Mouse (Mus musculus) cortical plate, adult 2 months (tissue): ENCODE measurements at regions not wholly inside any gene's neighbourhood (a gene's known extent, or its start where the extent isn't known, plus 50 kb on each side); places are given as distances from the start of the nearest gene placed in this dataset.

Experiments used
- CTCF ChIP-seq: fragments of 200-500 bp; IDR thresholded peaks from 2 replicates; pipeline ENCODE4 v1.5.1; 2011; ENCODE audit warnings: mild to moderate bottlenecking, control low read depth, low read length; ENCODE audit not compliant: insufficient read depth; ENCODE audit errors: extremely low read depth
- POLR2A ChIP-seq: fragments of 200-500 bp; IDR thresholded peaks from 2 replicates; pipeline ENCODE4 v1.6.1; 2011; ENCODE audit warnings: mild to moderate bottlenecking, low read length, control low read depth; ENCODE audit not compliant: insufficient read depth; ENCODE audit errors: extremely low read depth

DNA sequence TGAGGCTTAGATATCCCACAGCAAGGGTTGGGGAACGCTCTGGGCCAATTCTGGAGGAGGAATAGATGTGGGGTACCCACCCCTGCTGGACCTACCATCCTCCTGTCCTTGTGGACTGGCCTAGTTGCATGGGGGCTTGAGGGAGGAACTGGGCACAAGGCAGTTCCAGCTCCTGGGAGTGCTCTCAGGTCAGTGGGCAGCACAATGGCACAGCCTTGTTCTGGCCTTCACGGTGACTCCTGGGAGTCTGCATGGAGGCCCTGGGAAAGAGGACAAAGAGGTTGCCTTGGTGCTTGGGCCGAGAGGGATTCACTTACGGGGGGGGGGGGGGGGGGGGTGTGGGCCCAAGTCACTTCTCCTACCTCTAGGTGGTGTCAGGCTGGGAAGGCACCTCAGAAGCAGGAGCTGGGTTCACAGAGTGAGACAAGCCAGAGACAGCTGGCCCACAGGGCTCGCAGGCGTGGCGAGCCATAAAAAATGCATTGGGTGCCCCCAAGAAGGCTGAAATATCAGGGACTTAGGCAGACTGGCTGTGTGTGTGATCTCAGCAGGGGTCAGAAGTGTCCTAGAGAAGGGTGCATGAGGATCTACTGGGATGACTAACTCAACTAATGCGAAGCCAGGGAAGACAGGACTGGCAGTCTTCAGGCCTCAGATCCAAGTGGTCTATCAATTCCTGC is 83.7 kb downstream of the 1700001O22Rik start:
- TF ChIP-seq CTCF: no peak
- no peak for TF ChIP-seq POLR2A
